Comparison of ENCODE assay signal across 24 mouse cellular contexts in genomic region chr14:45476990-45477389, GRCm38 (mm10). TPM values are rescaled to one million over a fixed set of nuclear protein-coding genes. Genes with fewer than 3 reads are reported as not detected.
A peak's percentile ranks its signal among the peaks of the same experiment; 100 is the strongest.
DNase-seq lines count a peak whose midpoint lies in the region; ATAC-seq and TF ChIP-seq lines count a peak whose summit lies in the region.
"Had no signal": no experiment of that assay in that cellular context is flagged by ENCODE, and none has a peak within 500 bp of the region (broad histone marks: within the 10 kb centered on the region; RNA-seq: fewer than 3 reads in every experiment).

No protein-coding gene starts in this region.

- ATAC-seq in kidney, embryonic 15.5 days (replicated peaks; ENCODE audit: low FRiP score) = no peak
- ATAC-seq in lung, embryonic 15.5 days (ENCODE audit: borderline replicate concordance, extremely low read depth, low FRiP score, low TSS enrichment) = no peak
- ATAC-seq in liver, postnatal 0 days = no peak
- ATAC-seq in forebrain, embryonic 15.5 days (replicated peaks) = no peak
- ATAC-seq: forebrain, postnatal 0 days; midbrain, embryonic 16.5 days had no signal

- 76% methylated on average over 7 of the region's 7 CpGs for WGBS in kidney, embryonic 15.5 days
- WGBS in lung, embryonic 15.5 days = 77% methylated on average over 7 of the region's 7 CpGs
- 75% methylated on average over 7 of the region's 7 CpGs for WGBS in liver, postnatal 0 days (ENCODE audit: insufficient replicate concordance)
- 92% methylated on average over 7 of the region's 7 CpGs for WGBS in forebrain, embryonic 15.5 days

- intact Hi-C loops in heart, postnatal 10 days (cut with DNase I) = loop anchor here (5.0 kb wide), 1 partner anchor 50 kb away; no protein-coding TSS in a partner anchor

- H3K9me3 ChIP-seq in kidney, embryonic 15.5 days (replicated peaks) = no peaks in the 10 kb centered on the region
- no peaks in the 10 kb centered on the region for H3K9me3 ChIP-seq in lung, embryonic 15.5 days
- no peaks in the 10 kb centered on the region for H3K9me3 ChIP-seq in liver, postnatal 0 days (ENCODE audit: low read length)
- H3K9me3 ChIP-seq in forebrain, embryonic 15.5 days = no peaks in the 10 kb centered on the region
- H3K9me3 ChIP-seq: embryonic facial prominence, embryonic 10.5 days; hindbrain, embryonic 15.5 days; intestine, embryonic 15.5 days; limb, embryonic 10.5 days; midbrain, embryonic 10.5 days had no signal

- no peak overlapping the region for H3K9ac ChIP-seq in kidney, embryonic 15.5 days
- H3K9ac ChIP-seq in lung, embryonic 15.5 days = no peak overlapping the region
- H3K9ac ChIP-seq in liver, postnatal 0 days (replicated peaks) = no peak overlapping the region
- H3K9ac ChIP-seq in forebrain, embryonic 15.5 days (replicated peaks) = no peak overlapping the region
- H3K9ac ChIP-seq: forebrain, postnatal 0 days; hindbrain, embryonic 15.5 days; intestine, embryonic 15.5 days; liver, embryonic 14.5 days had no signal

- peak; percentile 90 for DNase-seq in heart, adult 11 months
- DNase-seq in heart, postnatal 10 days = no peak
- no peak for DNase-seq in kidney, adult 11 months
- DNase-seq in lung, postnatal 25 days (ENCODE audit: low spot score) = no peak
- DNase-seq in liver, postnatal 0 days = no peak
- DNase-seq: cerebellum, adult 11 months; cerebellum, adult 9-11 months; forebrain, postnatal 0 days; gastrocnemius, postnatal 36 days; thymus, postnatal 14 days had no signal

- no peak for TF ChIP-seq CTCF in liver, postnatal 0 days (IDR thresholded peaks at IDR 0.05; ENCODE audit: low read depth)

- TF ChIP-seq EP300 in liver, postnatal 0 days (IDR thresholded peaks at IDR 0.05; ENCODE audit: low read depth) = no peak

- H3K27me3 ChIP-seq in kidney, embryonic 15.5 days = no peaks in the 10 kb centered on the region
- H3K27me3 ChIP-seq in lung, embryonic 15.5 days = no peaks in the 10 kb centered on the region
- no peaks in the 10 kb centered on the region for H3K27me3 ChIP-seq in liver, postnatal 0 days (ENCODE audit: insufficient read depth, low read length)
- no peaks in the 10 kb centered on the region for H3K27me3 ChIP-seq in forebrain, embryonic 15.5 days
- H3K27me3 ChIP-seq: heart, embryonic 12.5 days; hindbrain, embryonic 15.5 days; intestine, embryonic 15.5 days; Patski had no signal

- H3K4me2 ChIP-seq in kidney, embryonic 15.5 days = no peak overlapping the region
- H3K4me2 ChIP-seq in lung, embryonic 15.5 days = no peak overlapping the region
- peak overlapping the region; percentile 46; the same call in 1 of the 2 replicates for H3K4me2 ChIP-seq in liver, postnatal 0 days (ENCODE audit: low read depth, low read length)
- H3K4me2 ChIP-seq in forebrain, embryonic 15.5 days (replicated peaks) = no peak overlapping the region
- H3K4me2 ChIP-seq: heart, embryonic 12.5 days; hindbrain, embryonic 15.5 days; intestine, embryonic 15.5 days had no signal

- H3K27ac ChIP-seq in kidney, embryonic 15.5 days = peak overlapping the region; percentile 49
- peak overlapping the region; percentile 77 for H3K27ac ChIP-seq in lung, embryonic 15.5 days
- peak overlapping the region; percentile 64 for H3K27ac ChIP-seq in liver, postnatal 0 days (ENCODE audit: low read depth)
- H3K27ac ChIP-seq in forebrain, embryonic 15.5 days (replicated peaks) = no peak overlapping the region
- H3K27ac ChIP-seq: embryonic facial prominence, embryonic 10.5 days; hindbrain, embryonic 15.5 days; intestine, embryonic 15.5 days; layer of hippocampus, adult 2 months; limb, embryonic 10.5 days; liver, embryonic 14.5 days; midbrain, embryonic 10.5 days had no signal

- H3K36me3 ChIP-seq in kidney, embryonic 15.5 days = peaks cover 65% of the 10 kb centered on the region
- H3K36me3 ChIP-seq in lung, embryonic 15.5 days = peaks cover 43% of the 10 kb centered on the region
- H3K36me3 ChIP-seq in liver, postnatal 0 days (replicated peaks; ENCODE audit: insufficient read depth, low read length) = peaks cover 7% of the 10 kb centered on the region; the same call in 1 of the 2 replicates
- H3K36me3 ChIP-seq in forebrain, embryonic 15.5 days = peaks cover 26% of the 10 kb centered on the region

- peaks cover 25% of the 10 kb centered on the region for H3K4me1 ChIP-seq in kidney, embryonic 15.5 days
- H3K4me1 ChIP-seq in lung, embryonic 15.5 days = peaks cover 27% of the 10 kb centered on the region
- H3K4me1 ChIP-seq in liver, postnatal 0 days (ENCODE audit: insufficient read depth) = peaks cover 4% of the 10 kb centered on the region; the same call in 1 of the 2 replicates
- no peaks in the 10 kb centered on the region for H3K4me1 ChIP-seq in forebrain, embryonic 15.5 days
- H3K4me1 ChIP-seq: hindbrain, embryonic 15.5 days; limb, embryonic 10.5 days had no signal

- no peak overlapping the region for H3K4me3 ChIP-seq in kidney, embryonic 15.5 days (replicated peaks)
- H3K4me3 ChIP-seq in lung, embryonic 15.5 days = no peak overlapping the region
- no peak overlapping the region for H3K4me3 ChIP-seq in liver, postnatal 0 days (ENCODE audit: low read depth, low read length)
- no peak overlapping the region for H3K4me3 ChIP-seq in forebrain, embryonic 15.5 days
- H3K4me3 ChIP-seq: embryonic facial prominence, embryonic 10.5 days; heart, embryonic 12.5 days; hindbrain, embryonic 15.5 days; intestine, embryonic 15.5 days; layer of hippocampus, adult 2 months; limb, embryonic 10.5 days; midbrain, embryonic 10.5 days had no signal

RNA-seq across cellular contexts. Expression of gene Fermt2, which starts 52.9 kb away (rescaled TPM):
- total RNA-seq in heart, postnatal 10 days (2021) = 100 to 1,000 TPM; 301 to 312 TPM
- 168 and 181 TPM in 2 replicates for polyA plus RNA-seq in kidney, embryonic 15.5 days (2015; fragmentation: Nextera tagmentation; extraction: Ambion mirVana)
- polyA plus RNA-seq in lung, embryonic 15.5 days (2015; fragmentation: Nextera tagmentation; extraction: Ambion mirVana) = 239 and 248 TPM in 2 replicates
- polyA plus RNA-seq in liver, postnatal 0 days (2015; fragmentation: Nextera tagmentation; extraction: Ambion mirVana) = 76.8 and 90.8 TPM in 2 replicates
- polyA plus RNA-seq in forebrain, embryonic 15.5 days (2015; fragmentation: Nextera tagmentation; extraction: Ambion mirVana) = 62.8 and 72.2 TPM in 2 replicates
- total RNA-seq: hematopoietic stem cell, adult 5-6 weeks had no signal
